Mouse (Mus musculus) lung, postnatal 36 days (tissue): ENCODE data around the gene Tigar.

Experiments used
- DNase-seq: peaks from one replicate; pipeline ENCODE4 v3.0.0; 2022; ENCODE audit warnings: mixed read lengths

Tigar gene

DNA sequence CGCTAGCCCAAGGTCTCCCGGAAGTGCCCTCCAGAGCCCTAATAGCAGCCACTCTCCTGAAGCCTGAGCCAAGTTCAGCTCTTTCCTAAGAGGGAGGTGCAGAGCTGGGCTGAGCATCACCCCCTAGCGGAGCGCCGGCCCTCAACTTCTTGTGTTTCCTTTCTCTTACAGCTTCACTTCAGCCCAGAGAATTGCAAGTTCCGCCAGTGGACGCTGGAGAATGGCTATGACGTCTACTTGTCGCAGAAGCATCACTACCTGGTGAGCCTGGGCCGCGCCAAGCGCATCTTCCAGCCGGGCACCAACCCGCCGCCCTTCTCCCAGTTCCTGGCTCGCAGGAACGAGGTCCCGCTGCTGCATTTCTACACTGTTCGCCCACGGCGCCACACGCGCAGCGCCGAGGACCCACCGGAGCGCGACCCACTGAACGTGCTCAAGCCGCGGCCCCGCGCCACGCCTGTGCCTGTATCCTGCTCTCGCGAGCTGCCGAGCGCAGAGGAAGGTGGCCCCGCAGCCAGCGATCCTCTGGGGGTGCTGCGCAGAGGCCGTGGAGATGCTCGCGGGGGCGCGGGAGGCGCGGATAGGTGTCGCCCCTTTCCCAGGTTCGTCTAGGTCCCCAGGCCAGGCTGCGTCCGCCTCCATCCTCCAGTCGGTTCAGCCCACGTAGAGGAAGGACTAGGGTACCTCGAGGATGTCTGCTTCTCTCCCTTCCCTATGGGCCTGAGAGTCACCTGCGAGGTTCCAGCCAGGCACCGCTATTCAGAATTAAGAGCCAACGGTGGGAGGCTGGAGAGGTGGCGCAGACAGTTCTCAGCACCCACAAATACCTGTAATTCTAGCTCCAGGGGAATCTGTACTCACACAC, 29.3 kb downstream of the Tigar start:
- DNase-seq, result peak; percentile 40

DNA sequence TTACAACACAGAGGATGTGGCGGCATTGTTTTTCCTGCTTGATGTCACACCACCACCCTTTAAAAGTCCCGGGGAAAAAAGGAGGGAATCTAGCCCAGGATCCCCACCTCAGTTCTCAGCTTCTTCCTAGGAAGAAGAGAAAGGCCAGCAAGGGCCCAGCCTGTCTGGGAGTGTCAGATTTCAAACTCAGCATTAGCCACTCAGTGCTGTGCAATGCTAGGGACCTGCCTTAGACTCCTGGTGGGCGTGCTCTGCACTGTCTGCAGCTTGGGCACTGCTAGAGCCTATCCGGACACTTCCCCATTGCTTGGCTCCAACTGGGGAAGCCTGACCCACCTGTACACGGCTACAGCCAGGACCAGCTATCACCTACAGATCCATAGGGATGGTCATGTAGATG, 36.5 kb downstream of the Tigar start, which contains the start of gene Fgf23:
Gene Fgf23 (plus strand): TSS at position 86 of the 400 bp plus-strand sequence.
- no peak for DNase-seq

DNA sequence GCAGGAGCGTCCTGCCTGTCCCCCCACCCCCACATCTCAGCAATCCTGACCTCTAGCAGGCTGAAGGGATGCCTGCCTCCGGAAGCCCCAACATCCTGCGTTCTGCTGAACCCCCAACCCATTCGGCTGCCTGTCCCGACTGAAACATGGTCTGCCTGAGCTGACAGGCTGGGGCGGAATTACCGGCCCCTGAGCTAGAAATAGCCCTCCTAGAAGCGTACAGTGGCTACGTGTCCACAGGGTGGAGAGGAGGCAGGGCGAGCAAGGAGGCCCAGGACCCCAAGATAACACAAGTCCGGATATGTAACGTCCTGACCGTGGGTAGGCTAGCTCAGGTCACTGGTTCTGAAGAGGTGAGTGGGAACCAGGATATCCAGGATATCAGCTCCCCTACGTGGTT, 44.5 kb downstream of the Tigar start:
- DNase-seq, result no peak

DNA sequence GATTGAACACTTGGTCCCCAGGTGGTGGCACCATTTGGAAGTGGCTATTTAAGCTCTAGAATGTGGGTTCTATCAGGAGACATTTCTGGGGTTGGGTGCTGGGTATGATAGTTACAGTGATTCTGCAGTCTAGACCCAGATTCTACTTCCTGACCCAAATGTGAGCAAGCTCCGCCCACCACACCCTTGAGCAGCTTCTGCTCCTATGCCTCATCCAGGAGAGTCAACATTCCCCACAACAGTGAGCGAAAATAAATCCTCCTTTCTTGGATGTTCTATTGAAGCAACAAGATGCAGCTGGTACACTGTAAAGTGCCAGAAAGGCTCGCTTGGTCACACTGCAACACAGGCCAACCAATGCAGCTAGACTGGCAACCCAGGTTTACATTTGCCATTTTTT, 45.4 kb downstream of the Tigar start:
- no peak for DNase-seq

DNA sequence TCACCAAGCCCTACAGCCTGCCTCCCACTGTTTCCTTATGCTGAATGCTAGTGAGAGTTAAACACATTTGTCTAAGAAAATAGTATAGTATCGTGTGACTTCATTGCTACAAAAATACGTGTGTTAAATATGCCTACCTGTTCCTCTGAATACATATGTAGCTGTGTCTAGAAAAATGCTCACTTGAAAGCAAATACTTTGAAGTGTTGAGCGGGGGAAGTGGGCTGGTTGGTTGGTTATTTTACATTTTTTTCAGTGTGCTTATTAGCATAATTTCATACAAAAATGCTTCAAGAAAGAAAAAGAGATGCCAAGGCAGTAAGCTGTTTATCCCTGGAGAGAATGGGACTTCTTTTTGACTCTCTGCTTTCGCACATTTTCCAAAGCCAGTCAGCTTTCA, 49.4 kb downstream of the Tigar start:
- no peak for DNase-seq

DNA sequence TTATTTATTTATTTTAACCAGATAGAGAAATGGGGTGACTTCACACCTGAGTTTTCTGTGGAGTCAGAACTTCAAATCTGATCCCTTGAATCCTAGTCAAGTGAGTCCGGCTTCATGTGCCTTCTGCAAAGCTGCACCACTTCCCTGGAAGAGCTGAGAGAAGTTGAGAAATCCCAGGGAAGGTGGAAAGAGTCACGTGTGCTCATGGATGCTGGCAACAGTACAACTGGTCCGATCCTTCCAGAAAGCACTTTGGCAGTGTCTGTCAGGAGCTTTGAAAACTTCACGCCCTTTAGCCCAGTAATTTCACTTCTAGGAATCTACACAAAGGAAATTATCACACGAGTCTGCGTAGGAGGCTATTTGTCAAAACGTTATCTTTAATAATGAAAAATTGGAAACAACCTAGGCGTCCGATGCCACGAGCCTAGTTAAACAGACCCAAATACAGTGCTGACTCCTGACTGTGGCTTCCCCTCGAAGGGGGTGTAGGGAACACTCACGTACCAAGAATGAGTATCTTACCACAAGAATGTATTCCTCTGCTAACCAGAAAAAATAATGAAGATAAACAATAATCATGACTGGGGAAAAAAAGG, 52.3 kb downstream of the Tigar start:
- DNase-seq, result no peak

DNA sequence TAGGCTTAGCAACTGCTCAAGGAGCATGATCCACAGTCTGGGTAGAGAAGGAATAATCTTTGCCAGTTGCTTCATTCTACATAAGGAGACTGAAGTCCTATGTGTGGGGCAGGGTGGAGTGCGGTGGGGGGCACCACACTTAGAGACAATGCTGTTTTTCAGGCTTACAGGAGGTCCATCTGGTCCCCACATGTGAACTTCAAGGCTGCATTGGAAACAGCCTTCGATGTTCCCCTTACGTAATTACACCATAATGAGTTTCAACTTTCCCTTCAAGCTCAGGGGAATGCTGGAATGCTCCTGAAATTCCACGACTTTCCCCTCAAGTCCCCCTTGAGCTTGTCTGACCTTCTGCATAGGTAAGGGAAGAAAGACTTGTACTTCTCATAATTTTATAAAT, 58.5 kb downstream of the Tigar start:
- no peak for DNase-seq

DNA sequence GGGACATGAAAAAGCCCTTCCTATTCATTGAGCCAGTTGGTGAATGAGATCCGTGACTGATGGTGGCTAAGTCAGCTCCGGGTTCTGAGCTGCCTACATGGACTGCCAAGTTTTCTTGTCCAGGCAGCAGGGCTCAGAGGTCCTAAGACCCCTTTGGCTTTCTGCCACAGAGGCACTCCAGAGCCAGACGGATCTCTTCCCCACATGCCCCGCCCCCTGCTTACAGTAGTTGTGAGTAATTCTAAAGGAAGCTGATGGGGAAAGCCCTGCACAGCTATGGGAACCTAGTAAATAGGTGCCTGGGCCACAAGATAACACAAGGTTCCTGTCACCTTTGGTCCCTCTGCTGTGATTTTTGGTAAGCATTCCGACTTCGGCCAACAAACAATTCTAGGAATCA, 64.4 kb downstream of the Tigar start:
- no peak for DNase-seq
